Mouse (Mus musculus) spleen, adult 2 months (tissue): ENCODE measurements around the gene Exoc3l.

Experiments
- CTCF ChIP-seq: fragments of 200-500 bp; IDR thresholded peaks from 2 replicates; pipeline ENCODE4 v1.5.1; 2011; ENCODE audit warnings: mild to moderate bottlenecking, inconsistent platforms; ENCODE audit not compliant: insufficient read depth, insufficient read length, insufficient replicate concordance; ENCODE audit errors: extremely low read depth
- POLR2A ChIP-seq: fragments of 200-500 bp; IDR thresholded peaks from 2 replicates; pipeline ENCODE4 v1.6.1; 2011; ENCODE audit warnings: low read depth, low read length, inconsistent platforms

DNA sequence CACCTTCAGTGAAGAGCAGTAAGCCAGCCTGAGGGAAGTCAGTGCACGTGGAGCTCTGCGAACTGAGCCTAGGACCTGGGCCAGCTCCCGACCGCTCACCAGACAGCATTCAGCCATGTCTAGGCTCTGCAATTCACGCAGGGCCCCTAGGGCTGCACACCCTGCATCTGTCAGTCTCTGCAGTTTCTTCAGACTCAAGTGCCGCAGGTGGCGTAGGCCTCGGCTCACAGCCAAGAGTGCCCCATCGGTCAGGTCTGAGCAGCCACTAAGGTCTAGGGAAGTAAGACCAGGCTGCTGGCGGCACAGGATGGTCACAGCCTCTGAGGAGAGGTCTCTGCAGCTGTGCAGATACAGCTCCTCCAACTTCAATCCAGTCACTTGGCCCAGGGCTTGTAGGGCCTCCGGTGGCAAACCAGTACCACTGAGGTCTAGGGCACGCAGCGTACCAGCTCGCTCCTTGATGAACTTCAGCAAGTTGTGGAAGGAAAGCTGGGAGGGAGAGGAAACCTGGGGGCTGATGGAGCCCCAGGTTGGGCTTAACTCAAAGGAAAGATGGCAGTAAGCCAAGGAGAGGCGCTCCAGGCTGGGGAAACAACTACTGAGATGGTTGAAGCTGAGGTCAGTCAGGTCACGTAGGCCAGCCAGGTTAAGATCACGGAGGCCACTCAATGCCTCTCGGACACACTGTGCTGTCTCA, 19.3 kb upstream of the Exoc3l start:
- TF ChIP-seq CTCF (no peak), POLR2A (no peak)
